Mouse (Mus musculus): ENCODE results near the gene Kifc5b.

DNA sequence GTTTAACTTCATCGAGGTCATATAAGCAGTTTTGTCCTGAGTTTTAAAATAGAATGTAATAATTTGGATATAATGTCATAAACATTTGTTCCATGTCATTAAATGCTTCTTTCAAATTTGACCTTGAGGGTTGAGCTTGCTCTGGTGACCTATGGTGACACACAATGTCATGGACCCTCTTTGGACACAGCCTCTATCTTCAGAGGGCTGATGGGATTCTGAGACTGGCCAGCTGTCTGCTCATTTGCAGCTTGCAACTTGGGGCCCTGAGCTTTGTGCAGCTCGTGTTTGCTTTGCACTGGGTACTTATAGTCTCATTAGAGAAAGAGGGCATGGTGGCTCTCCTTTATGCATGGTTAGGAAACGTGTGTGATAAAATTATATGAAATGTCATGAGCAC, 44.0 kb upstream of the Kifc5b start:
- TF ChIP-seq CTCF (conservative IDR thresholded peaks at IDR 0.05; ENCODE audit: low read length) (no peak), NANOG (IDR thresholded peaks at IDR 0.05; ENCODE audit: borderline replicate concordance, low read length) (no peak)
